Mouse (Mus musculus): Measurements from ENCODE around the gene Sun1. TPM values are rescaled to one million over a fixed set of nuclear protein-coding genes. Genes with fewer than 3 reads are reported as not detected.

Gene Sun1
- polyA plus RNA-seq, 1 experiment from 2014 or later = 52.4 TPM

DNA sequence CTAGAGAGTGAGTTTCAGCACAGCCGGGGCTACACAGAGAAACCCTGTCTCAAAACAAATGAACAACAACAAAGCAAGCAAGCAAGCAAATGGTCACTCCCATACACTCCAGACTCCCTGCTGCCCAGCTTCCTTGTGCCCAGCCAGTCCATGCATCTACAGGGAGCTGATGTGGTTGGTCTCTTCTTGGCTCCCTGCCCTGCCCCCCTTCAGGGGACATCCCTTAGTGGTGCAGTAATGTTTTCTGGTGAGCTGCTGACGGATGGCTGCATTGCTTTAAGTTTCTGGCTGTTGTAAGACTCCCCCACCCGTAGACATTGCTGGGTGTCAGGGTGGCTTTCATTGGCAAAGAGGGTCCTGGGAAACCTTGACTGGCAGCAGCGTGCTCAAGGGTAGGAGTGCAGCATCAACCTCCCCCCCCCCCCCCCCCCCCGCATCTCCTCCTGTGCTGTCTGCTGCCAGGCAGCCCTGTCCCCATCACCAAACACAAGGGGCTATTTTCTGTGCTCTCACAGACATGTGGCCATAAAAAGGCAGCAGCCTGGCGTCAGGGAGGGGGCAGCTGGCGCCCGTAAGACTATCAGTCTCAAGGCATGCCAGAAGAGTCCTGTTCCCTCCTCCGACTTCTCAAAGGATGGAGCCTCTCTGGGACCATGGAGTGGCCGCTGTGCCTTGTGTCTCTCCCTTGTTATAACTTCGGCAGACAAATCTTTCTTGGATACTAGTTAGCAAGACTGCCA is 81.1 kb downstream of the Sun1 start:
- Histone ChIP-seq H3K4me1 (peaks cover 13% of the 10 kb centered on the region; the same call in 1 of the 2 replicates), H3K27me3 (no peaks in the 10 kb centered on the region), H3K4me2 (no peak overlapping the region), H3K9ac (no peak overlapping the region), H3K4me3 (no peak overlapping the region), H3K9me3 (no peaks in the 10 kb centered on the region), H3K36me3 (no peaks in the 10 kb centered on the region), H3K27ac (no peak overlapping the region)
- ATAC-seq (ENCODE audit: insufficient number of reproducible peaks, low FRiP score, low TSS enrichment, low read depth) = no peak
- WGBS = 36% methylated on average over 10 of the region's 11 CpGs

DNA sequence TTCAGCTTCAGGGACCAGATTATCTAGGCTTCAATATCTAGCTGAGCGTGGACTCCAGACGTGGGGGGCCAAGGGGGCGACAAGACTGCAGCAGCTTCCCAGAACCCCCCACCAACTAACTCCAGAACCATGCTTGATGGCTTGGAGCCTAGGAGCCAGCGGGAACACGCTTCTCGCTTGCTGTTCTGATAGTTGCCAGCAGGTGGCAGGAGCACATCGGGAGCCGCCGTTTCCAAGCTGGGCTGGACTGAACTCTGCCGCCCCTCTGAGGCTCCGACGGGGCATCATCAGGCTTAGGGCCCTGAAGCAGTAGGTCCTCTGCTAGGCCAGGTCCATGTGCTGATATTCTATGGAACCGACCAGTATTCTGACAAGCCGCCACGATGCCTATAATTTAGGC is 81.8 kb downstream of the Sun1 start:
- no peak overlapping the region for H3K4me2 ChIP-seq
- no peaks in the 10 kb centered on the region for H3K36me3 ChIP-seq
- 6% methylated on average over 15 of the region's 15 CpGs for WGBS
- H3K9ac ChIP-seq = no peak overlapping the region
- H3K4me1 ChIP-seq = peaks cover 13% of the 10 kb centered on the region; the same call in 1 of the 2 replicates
- H3K9me3 ChIP-seq = no peaks in the 10 kb centered on the region
- H3K27me3 ChIP-seq = no peaks in the 10 kb centered on the region
- no peak overlapping the region for H3K4me3 ChIP-seq
- no peak for ATAC-seq (ENCODE audit: insufficient number of reproducible peaks, low FRiP score, low TSS enrichment, low read depth)
- no peak overlapping the region for H3K27ac ChIP-seq

DNA sequence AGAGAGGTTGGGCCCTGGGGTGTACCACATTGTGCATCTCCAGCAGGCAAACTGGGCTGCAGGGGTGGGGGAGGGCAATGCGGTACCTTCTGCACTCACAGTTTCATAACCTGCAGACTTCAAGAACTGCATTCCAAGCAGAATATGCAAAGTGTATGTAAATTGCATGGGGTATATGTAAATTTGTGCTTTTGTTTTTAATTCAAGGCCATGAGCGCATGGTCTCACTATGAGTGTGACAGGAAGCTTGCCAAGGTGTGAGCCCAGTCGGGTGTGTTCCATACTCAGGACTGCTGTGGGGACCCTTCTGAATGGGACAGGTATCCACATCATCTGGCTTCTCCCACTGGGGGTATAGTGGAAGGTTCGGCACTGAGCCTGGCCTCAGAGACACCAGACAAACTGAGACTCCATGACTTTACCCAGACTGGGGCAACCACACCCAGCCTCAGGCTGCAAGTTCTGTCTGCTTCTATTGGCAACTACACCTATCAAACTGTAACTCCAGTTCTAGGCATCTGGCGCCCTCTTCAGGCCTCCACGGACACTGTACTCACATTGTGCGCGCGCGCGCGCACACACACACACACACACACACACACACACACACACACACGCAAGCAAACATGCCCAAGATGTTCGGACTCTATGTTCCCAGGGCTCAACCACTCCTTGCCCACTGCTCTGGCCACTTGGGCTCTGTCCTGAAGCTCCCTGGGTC is 83.2 kb downstream of the Sun1 start:
- no peak for ATAC-seq (ENCODE audit: insufficient number of reproducible peaks, low FRiP score, low TSS enrichment, low read depth)
- no peaks in the 10 kb centered on the region for H3K27me3 ChIP-seq
- H3K9me3 ChIP-seq = no peaks in the 10 kb centered on the region
- H3K27ac ChIP-seq = no peak overlapping the region
- peaks cover 13% of the 10 kb centered on the region; the same call in 1 of the 2 replicates for H3K4me1 ChIP-seq
- 91% methylated on average over 14 of the region's 14 CpGs for WGBS
- H3K4me2 ChIP-seq = no peak overlapping the region
- H3K36me3 ChIP-seq = no peaks in the 10 kb centered on the region
- no peak overlapping the region for H3K4me3 ChIP-seq
- H3K9ac ChIP-seq = no peak overlapping the region

DNA sequence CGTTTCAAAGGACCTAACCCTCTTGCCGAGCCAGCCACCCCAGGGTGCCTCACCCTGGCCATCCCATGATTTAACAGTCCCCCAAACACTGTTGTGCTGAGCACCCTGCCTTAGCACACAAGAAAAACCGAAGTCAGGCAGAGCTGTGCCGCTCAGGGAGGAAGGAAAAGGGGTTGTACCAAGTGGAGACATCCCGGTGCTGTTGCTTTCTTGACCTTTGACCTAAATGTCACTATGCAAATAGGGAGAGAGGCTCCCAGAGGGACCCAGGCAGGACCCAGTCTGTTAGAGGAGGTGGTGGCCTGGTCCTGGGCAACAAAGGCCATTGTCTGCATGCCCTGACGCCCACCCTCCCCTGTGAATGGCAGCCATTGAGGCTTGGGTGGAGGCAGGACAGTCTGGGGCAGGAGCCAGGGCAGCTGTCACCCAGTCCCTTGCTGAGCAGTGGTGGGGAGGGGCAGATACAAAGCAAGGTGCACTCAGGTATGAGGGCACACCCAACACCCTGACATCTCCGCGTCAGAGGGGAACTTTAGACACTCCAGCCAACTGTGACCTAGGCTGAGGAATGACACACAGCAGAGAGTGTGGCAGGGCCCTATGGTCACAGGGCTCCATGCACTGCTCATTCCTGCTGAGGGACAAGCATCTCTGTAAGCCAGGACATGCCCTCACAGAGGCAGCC is 85.1 kb downstream of the Sun1 start:
- H3K9me3 ChIP-seq = no peaks in the 10 kb centered on the region
- 60% methylated on average over 8 of the region's 8 CpGs for WGBS

DNA sequence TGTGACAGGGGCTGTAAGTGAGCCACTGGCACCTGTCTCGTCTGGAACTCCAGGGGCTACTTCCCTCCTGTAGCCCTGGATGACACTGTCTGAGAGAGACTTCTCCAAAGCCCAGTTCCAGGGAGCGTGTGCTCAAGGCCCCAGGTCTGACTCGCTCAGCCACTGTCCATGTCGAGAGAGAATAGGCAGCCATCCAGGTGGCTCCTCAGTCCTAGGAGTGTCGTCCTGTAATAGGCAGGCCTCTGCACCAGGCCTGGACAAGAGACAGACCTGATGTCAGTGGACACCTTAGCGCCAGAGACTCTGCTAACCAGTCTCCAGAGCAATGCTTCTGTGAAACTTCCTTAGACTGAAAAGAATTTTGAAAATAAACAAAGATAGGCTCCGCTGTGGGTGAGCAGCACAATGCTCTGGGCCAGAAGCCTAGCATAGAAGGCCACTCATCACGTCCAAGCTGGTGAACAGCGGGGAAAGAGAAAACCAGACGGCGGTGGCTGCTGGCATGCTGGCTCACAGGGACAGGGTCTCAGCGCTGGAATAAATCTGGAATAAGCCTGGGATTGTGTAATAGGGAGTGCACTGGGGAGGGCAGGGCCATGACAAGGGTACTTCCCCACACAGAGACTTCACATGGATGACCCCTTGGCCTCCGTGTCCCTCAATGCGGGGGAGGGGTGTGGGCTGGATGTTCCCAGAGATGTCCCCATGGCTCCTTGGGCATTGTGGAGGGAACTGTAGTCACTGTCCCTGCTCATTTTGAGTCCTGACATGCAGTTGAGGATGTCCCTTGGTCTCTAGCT is 85.9 kb downstream of the Sun1 start:
- no peak overlapping the region for H3K27ac ChIP-seq
- peaks cover 12% of the 10 kb centered on the region; the same call in 1 of the 2 replicates for H3K4me1 ChIP-seq
- 72% methylated on average over 14 of the region's 14 CpGs for WGBS
- H3K4me2 ChIP-seq = no peak overlapping the region
- H3K36me3 ChIP-seq = no peaks in the 10 kb centered on the region
- no peak overlapping the region for H3K9ac ChIP-seq
- H3K9me3 ChIP-seq = no peaks in the 10 kb centered on the region
- no peaks in the 10 kb centered on the region for H3K27me3 ChIP-seq
- no peak for ATAC-seq (ENCODE audit: insufficient number of reproducible peaks, low FRiP score, low TSS enrichment, low read depth)
- no peak overlapping the region for H3K4me3 ChIP-seq

More for the DNA sequence above, 85.1 kb downstream of the Sun1 start:
- Histone ChIP-seq H3K4me2 (no peak overlapping the region), H3K9ac (no peak overlapping the region), H3K4me3 (no peak overlapping the region), H3K27ac (no peak overlapping the region), H3K36me3 (no peaks in the 10 kb centered on the region), H3K4me1 (peaks cover 13% of the 10 kb centered on the region; the same call in 1 of the 2 replicates), H3K27me3 (no peaks in the 10 kb centered on the region)
- no peak for ATAC-seq (ENCODE audit: insufficient number of reproducible peaks, low FRiP score, low TSS enrichment, low read depth)

DNA sequence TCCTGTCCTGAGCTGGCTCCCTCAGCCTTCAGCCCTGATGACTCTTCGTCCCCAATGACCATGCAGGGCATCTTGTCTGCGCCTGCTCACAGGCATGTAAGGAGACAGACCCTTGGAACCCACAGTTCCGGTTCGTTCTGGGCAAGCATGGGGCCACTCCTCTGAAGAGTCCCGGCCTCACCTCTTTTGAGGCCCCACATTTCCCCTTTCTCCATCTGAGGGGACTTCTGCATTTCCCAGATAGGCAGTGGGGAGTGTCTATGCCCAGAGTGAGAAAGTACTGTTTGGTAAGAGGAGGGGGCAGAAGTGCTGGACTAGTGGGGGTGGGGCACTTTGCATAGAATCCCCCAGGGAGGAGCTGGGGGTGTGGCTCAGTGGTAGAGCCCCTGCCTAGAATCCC is 86.7 kb downstream of the Sun1 start:
- H3K36me3 ChIP-seq = no peaks in the 10 kb centered on the region
- ATAC-seq (ENCODE audit: insufficient number of reproducible peaks, low FRiP score, low TSS enrichment, low read depth) = no peak
- 82% methylated on average over 5 of the region's 5 CpGs for WGBS
- no peaks in the 10 kb centered on the region for H3K27me3 ChIP-seq
- no peak overlapping the region for H3K9ac ChIP-seq
- no peak overlapping the region for H3K4me3 ChIP-seq
- peaks cover 6% of the 10 kb centered on the region; the same call in 1 of the 2 replicates for H3K4me1 ChIP-seq
- no peak overlapping the region for H3K4me2 ChIP-seq
- no peak overlapping the region for H3K27ac ChIP-seq
- H3K9me3 ChIP-seq = no peaks in the 10 kb centered on the region

DNA sequence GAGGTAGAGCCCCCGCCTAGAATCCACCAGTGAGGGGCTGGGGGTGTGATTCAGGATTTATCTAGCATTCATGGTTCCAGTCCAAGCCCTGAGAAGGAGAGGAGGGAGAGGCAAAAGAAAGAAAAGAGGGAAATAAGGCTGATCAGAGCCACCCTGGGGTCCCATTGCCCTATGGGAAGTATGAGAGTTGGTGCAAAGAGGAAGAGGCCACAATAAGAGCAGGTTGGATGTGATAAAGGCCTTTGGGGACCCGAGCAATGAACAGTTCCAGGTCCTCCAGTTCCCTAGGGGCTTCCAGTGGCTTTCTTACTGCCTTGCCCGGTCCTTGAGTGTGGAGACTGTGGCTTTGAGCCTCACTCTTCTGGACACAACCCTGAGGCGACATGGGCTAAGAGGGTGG is 87.3 kb downstream of the Sun1 start:
- H3K4me1 ChIP-seq = 0 out of 2 replicates have a peak, but pooled peaks cover 2% of the 10 kb centered on the region
- H3K4me3 ChIP-seq = no peak overlapping the region
- H3K27ac ChIP-seq = no peak overlapping the region
- no peaks in the 10 kb centered on the region for H3K27me3 ChIP-seq
- no peak for ATAC-seq (ENCODE audit: insufficient number of reproducible peaks, low FRiP score, low TSS enrichment, low read depth)
- no peaks in the 10 kb centered on the region for H3K9me3 ChIP-seq
- H3K36me3 ChIP-seq = no peaks in the 10 kb centered on the region
- H3K4me2 ChIP-seq = no peak overlapping the region
- 87% methylated on average over 4 of the region's 4 CpGs for WGBS
- H3K9ac ChIP-seq = no peak overlapping the region

DNA sequence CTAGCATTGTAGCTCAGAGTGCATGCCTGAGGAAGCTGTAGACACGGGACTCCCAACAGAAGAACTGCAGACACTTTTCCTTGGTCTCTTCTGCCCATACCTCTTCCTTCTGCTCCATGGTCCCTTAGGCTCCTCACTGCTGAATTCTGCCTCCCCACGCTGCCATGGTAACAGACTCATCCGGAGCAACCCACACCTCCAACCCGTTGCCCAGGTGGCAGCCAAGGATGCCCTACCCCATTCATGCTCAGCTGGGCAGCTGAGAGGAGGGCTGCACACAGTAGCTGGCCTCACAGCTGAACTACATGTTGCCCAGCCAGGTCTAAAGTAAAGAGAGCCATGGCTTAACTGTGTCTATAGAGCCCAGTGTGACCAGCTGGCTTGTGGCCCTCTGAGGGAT is 88.2 kb downstream of the Sun1 start:
- H3K36me3 ChIP-seq = no peaks in the 10 kb centered on the region
- H3K27me3 ChIP-seq = no peaks in the 10 kb centered on the region
- no peak overlapping the region for H3K4me3 ChIP-seq
- 0 out of 2 replicates have a peak, but pooled peaks cover 2% of the 10 kb centered on the region for H3K4me1 ChIP-seq
- H3K9me3 ChIP-seq = no peaks in the 10 kb centered on the region
- no peak for ATAC-seq (ENCODE audit: insufficient number of reproducible peaks, low FRiP score, low TSS enrichment, low read depth)
- H3K27ac ChIP-seq = no peak overlapping the region
- no peak overlapping the region for H3K9ac ChIP-seq
- 79% methylated on average over 4 of the region's 4 CpGs for WGBS
- H3K4me2 ChIP-seq = no peak overlapping the region

DNA sequence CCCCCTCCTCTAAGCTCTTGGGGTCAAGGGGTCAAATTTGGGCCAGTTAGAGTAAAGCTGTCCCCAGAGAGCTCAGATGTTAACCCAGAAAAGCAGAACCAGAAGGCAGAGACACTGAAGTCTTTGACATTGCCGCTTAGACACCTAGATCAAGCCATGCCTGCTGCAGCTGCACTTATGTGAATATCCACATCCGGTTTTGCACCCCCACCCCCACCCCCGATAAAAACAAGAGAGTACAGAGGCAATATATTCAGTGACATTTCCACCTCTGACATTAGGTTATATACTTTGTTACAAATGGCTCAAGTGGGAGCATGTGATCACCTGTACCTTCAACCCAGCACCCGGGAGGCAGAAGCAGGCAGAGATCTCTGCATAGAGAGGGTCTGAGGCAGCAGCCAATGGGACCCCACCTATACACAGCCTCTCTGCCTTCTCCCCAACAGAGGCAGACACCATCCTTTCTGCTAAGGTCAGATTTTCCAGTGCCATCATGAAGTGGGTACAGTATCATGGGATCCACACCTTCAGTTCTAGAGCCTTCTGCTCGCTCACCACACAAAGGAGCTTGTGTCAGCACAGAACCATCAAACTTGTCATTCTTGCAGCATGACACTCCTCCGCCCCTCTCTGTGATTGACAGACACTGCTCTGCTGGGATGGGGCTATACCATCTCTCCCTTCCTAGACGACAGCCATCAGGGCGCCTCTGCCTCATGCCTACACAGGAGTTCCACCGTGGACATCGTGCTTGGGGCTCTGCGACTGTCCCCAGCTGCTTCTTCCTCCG is 90.2 kb downstream of the Sun1 start:
- no peak overlapping the region for H3K4me2 ChIP-seq
- no peak overlapping the region for H3K4me3 ChIP-seq
- 83% methylated on average over 12 of the region's 12 CpGs for WGBS
- H3K27ac ChIP-seq = no peak overlapping the region
- no peak for ATAC-seq (ENCODE audit: insufficient number of reproducible peaks, low FRiP score, low TSS enrichment, low read depth)
- H3K27me3 ChIP-seq = no peaks in the 10 kb centered on the region
- H3K36me3 ChIP-seq = no peaks in the 10 kb centered on the region
- 0 out of 2 replicates have a peak, but pooled peaks cover 2% of the 10 kb centered on the region for H3K4me1 ChIP-seq
- H3K9ac ChIP-seq = no peak overlapping the region
- no peaks in the 10 kb centered on the region for H3K9me3 ChIP-seq

DNA sequence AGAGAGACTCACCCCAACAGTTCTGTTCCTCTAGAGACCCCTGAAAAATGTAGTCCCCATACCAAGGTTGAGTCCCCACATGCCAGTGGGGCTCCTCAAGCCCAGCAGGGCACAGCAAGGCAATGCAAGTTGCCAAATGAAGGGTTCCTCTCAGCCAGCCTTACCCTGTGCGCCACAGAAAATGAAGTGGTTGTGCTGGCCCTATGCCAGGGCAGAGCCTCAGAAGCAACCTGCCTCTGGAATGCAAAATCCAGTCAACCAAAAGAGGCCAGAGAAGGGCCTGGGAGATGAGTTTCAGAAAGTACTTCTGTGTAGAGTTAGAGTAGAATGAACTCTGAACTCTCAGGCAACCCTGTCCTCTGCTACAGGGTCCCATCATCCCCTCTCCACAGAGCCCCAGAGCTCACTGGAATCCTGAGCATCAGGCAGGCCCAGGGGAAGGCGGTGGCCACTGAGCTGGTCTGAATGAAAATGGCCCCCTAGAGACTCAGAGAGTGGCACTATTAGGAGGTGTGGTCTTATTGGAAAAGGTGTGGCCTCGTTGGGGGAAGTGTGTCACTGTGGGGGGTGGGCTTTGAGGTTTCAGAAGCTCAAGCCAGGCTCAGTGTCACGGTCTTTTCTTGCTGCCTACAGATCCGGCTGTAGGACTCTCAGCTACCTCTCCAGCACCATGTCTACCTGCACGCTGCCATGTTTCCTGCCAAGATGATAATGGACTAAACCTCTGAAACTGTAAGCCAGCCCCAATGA is 91.5 kb downstream of the Sun1 start:
- no peak for ATAC-seq (ENCODE audit: insufficient number of reproducible peaks, low FRiP score, low TSS enrichment, low read depth)
- no peaks in the 10 kb centered on the region for H3K27me3 ChIP-seq
- no peak overlapping the region for H3K27ac ChIP-seq
- 63% methylated on average over 6 of the region's 6 CpGs for WGBS
- H3K36me3 ChIP-seq = no peaks in the 10 kb centered on the region
- H3K4me3 ChIP-seq = no peak overlapping the region
- no peak overlapping the region for H3K4me2 ChIP-seq
- H3K4me1 ChIP-seq = 0 out of 2 replicates have a peak, but pooled peaks cover 2% of the 10 kb centered on the region
- H3K9me3 ChIP-seq = no peaks in the 10 kb centered on the region
- H3K9ac ChIP-seq = no peak overlapping the region

All from limb, embryonic 15.5 days (tissue).